Mouse (Mus musculus) activated CD4-positive, CD25-positive, alpha-beta regulatory T cell, adult 9 weeks (primary cell): ENCODE measurements around the gene Crisp4. TPM values are rescaled to one million over a fixed set of nuclear protein-coding genes. Genes with fewer than 3 reads are reported as not detected.

Source experiments
- polyA plus RNA-seq: library from polyadenylated mRNA; unstranded; fragments of 100-300 nt; shearing (Covaris generic); gene quantifications from one replicate; pipeline ENCODE4 v1.2.1, GENCODE M21; 2017

The Crisp4 gene
- polyA plus RNA-seq = not detected

GRCm38 (mm10) chr1:18145802-18146201 lies at the start of gene Crisp4:
Gene Crisp4, minus strand, starts transcription at chr1:18145902.

Other genes starting within 250 kb of the Crisp4 start
- not detected for gene Defb18, start 91.5 kb upstream of the Crisp4 start, polyA plus RNA-seq
- not detected for gene Defb41, start 119.2 kb upstream of the Crisp4 start, polyA plus RNA-seq